Mouse (Mus musculus) kidney, postnatal 0 days (tissue): ENCODE data around the gene Map3k12. TPM values are rescaled to one million over a fixed set of nuclear protein-coding genes. Genes with fewer than 3 reads are reported as not detected.

Experiments used
- ATAC-seq: fragments of 200-750 bp; cut with Nextera tagmentation; replicated peaks from 2 replicates; pipeline ENCODE4 v1.8.0; 2017; ENCODE audit warnings: low read depth, moderate number of reproducible peaks, moderate TSS enrichment, moderate library complexity; ENCODE audit not compliant: low FRiP score
- DNase-seq: peaks from one replicate; pipeline ENCODE4 v3.0.0-alpha.2; 2016; ENCODE audit warnings: low spot score
- H3K27ac ChIP-seq: fragments of 300-500 bp; sonication (generic); 2 replicates; pipeline ENCODE4 v1.5.1; 2014; ENCODE audit warnings: mild to moderate bottlenecking
- H3K27me3 ChIP-seq: fragments of 300-500 bp; sonication (generic); 2 replicates; pipeline ENCODE4 v1.6.1; 2014; ENCODE audit warnings: low read length, mixed read lengths; ENCODE audit not compliant: insufficient read depth
- H3K36me3 ChIP-seq: fragments of 300-500 bp; sonication (generic); 2 replicates; pipeline ENCODE4 v1.6.1; 2014; ENCODE audit warnings: low read length, mixed read lengths; ENCODE audit not compliant: insufficient read depth
- H3K4me1 ChIP-seq: fragments of 300-500 bp; sonication (generic); replicated peaks from 2 replicates; pipeline ENCODE4 v1.6.1; 2014; ENCODE audit warnings: antibody characterized with exemption, low read length, mixed read lengths; ENCODE audit not compliant: insufficient read depth
- H3K4me2 ChIP-seq: fragments of 300-500 bp; sonication (generic); 2 replicates; pipeline ENCODE4 v1.6.1; 2014; ENCODE audit warnings: mild to moderate bottlenecking, low read length, moderate library complexity, mixed read lengths
- H3K4me3 ChIP-seq: fragments of 300-500 bp; sonication (generic); replicated peaks from 2 replicates; pipeline ENCODE4 v1.5.1; 2014; ENCODE audit warnings: low read depth, low read length
- H3K9ac ChIP-seq: fragments of 300-500 bp; sonication (generic); 2 replicates; pipeline ENCODE4 v1.6.1; 2014; ENCODE audit warnings: low read depth, low read length
- H3K9me3 ChIP-seq: fragments of 300-500 bp; sonication (generic); replicated peaks from 2 replicates; pipeline ENCODE4 v1.6.1; 2016; ENCODE audit warnings: low read length, inconsistent platforms, mixed read lengths
- CTCF ChIP-seq: IDR thresholded peaks from 2 replicates; pipeline ENCODE4 v1.5.1; 2016; ENCODE audit warnings: antibody characterized with exemption, low read depth, mild to moderate bottlenecking, moderate library complexity
- WGBS: fragments of 180-500 bp; shearing (Covaris S2); extraction: QIAGEN DNeasy Blood & Tissue Kit; methylation state at CpG from one replicate; pipeline ENCODE4 v1.1.7; 2014; 5-methylcytosine and 5-hydroxymethylcytosine counted together
- polyA plus RNA-seq: library from polyadenylated mRNA; unstranded; fragments of >200 nt; fragmentation: Nextera tagmentation; extraction: Ambion mirVana; gene quantifications from 2 replicates; pipeline ENCODE4 v1.2.1, GENCODE M21; 2015

Gene Map3k12
- polyA plus RNA-seq, 1 experiment from 2014 or later: 7.8 TPM

- no peaks in the 10 kb centered on the region for H3K9me3 ChIP-seq
- no peak overlapping the region for H3K27ac ChIP-seq
- TF ChIP-seq CTCF: no peak
- DNase-seq (no peak), ATAC-seq (no peak)
- H3K27me3 ChIP-seq: no peaks in the 10 kb centered on the region
- H3K36me3 ChIP-seq: peaks cover 9% of the 10 kb centered on the region
- no peak overlapping the region for H3K4me2 ChIP-seq
- H3K9ac ChIP-seq: no peak overlapping the region
- no peak overlapping the region for H3K4me3 ChIP-seq
- WGBS: 72% methylated on average over 4 of the region's 4 CpGs
- H3K4me1 ChIP-seq: peaks cover 4% of the 10 kb centered on the region; the same call in 1 of the 2 replicates
Measured at GRCm38 (mm10) chr15:102521480-102521879, 4.6 kb upstream of the Map3k12 start.

- no peak for TF ChIP-seq CTCF
- H3K36me3 ChIP-seq: peaks cover 9% of the 10 kb centered on the region
- ATAC-seq: no peak
- H3K4me2 ChIP-seq: no peak overlapping the region
- no peaks in the 10 kb centered on the region for H3K9me3 ChIP-seq
- no peak for DNase-seq
- peaks cover 14% of the 10 kb centered on the region for H3K4me1 ChIP-seq
- no peak overlapping the region for H3K27ac ChIP-seq
- 79% methylated on average over 4 of the region's 4 CpGs for WGBS
- H3K4me3 ChIP-seq: no peak overlapping the region
- peak overlapping the region; percentile 6; the same call in 1 of the 2 replicates for H3K9ac ChIP-seq
- no peaks in the 10 kb centered on the region for H3K27me3 ChIP-seq
Measured at GRCm38 (mm10) chr15:102520416-102520815, 3.6 kb upstream of the Map3k12 start.

GRCm38 (mm10) chr15:102519211-102520141 is 2.6 kb upstream of the Map3k12 start:
- WGBS: 55% methylated on average over 16 of the region's 17 CpGs
- ATAC-seq: no peak

GRCm38 (mm10) chr15:102518859-102519201 is 2.0 kb upstream of the Map3k12 start:
- ATAC-seq (no peak), DNase-seq (no peak)
- H3K9ac ChIP-seq: peak overlapping the region; percentile 71
- WGBS: 14% methylated on average over 9 of the region's 9 CpGs
- no peaks in the 10 kb centered on the region for H3K27me3 ChIP-seq
- peak overlapping the region; percentile 67 for H3K4me3 ChIP-seq
- H3K27ac ChIP-seq: peak overlapping the region; percentile 97
- peaks cover 14% of the 10 kb centered on the region for H3K4me1 ChIP-seq
- no peak for TF ChIP-seq CTCF
- peak overlapping the region; percentile 84 for H3K4me2 ChIP-seq
- peaks cover 7% of the 10 kb centered on the region for H3K36me3 ChIP-seq
- H3K9me3 ChIP-seq: no peaks in the 10 kb centered on the region

More at GRCm38 (mm10) chr15:102519211-102520141, 2.6 kb upstream of the Map3k12 start:
- Histone ChIP-seq H3K4me3 (peak overlapping the region; percentile 67), H3K27me3 (no peaks in the 10 kb centered on the region), H3K36me3 (peaks cover 9% of the 10 kb centered on the region), H3K9me3 (no peaks in the 10 kb centered on the region), H3K4me2 (peak overlapping the region; percentile 84), H3K9ac (peak overlapping the region; percentile 71), H3K27ac (peak overlapping the region; percentile 97), H3K4me1 (peaks cover 14% of the 10 kb centered on the region)
- DNase-seq: no peak
- TF ChIP-seq CTCF: no peak

- WGBS: under 1% methylated on average over 59 of the region's 60 CpGs
- H3K27me3 ChIP-seq: no peaks in the 10 kb centered on the region
Measured at GRCm38 (mm10) chr15:102517976-102518858, 1.4 kb upstream of the Map3k12 start, which contains the start of gene Tarbp2. Tarbp2 (plus strand) TSS chr15:102518192.

GRCm38 (mm10) chr15:102517631-102517975 is 739 bp upstream of the Map3k12 start:
- WGBS: 0% methylated on average over 10 of the region's 10 CpGs
- Histone ChIP-seq H3K36me3 (peaks cover 4% of the 10 kb centered on the region; the same call in 1 of the 2 replicates), H3K4me1 (peaks cover 18% of the 10 kb centered on the region), H3K4me3 (peak overlapping the region; percentile 67), H3K9ac (peak overlapping the region; percentile 58; the same call in 1 of the 2 replicates), H3K27me3 (no peaks in the 10 kb centered on the region), H3K9me3 (no peaks in the 10 kb centered on the region), H3K27ac (peak overlapping the region; percentile 79), H3K4me2 (peak overlapping the region; percentile 84)
- DNase-seq (no peak), ATAC-seq (no peak; the same call in 1 of the 2 replicates)
- no peak for TF ChIP-seq CTCF

More at GRCm38 (mm10) chr15:102517976-102518858, 1.4 kb upstream of the Map3k12 start, which contains the start of gene Tarbp2:
- H3K9me3 ChIP-seq: no peaks in the 10 kb centered on the region
- ATAC-seq (peak; percentile 91), DNase-seq (peak; percentile 100)
- H3K9ac ChIP-seq: peak within 1 kb of the TSS; percentile 71
- H3K4me1 ChIP-seq: peaks cover 14% of the 10 kb centered on the region
- TF ChIP-seq CTCF: no peak
- H3K36me3 ChIP-seq: peaks cover 5% of the 10 kb centered on the region; the same call in 1 of the 2 replicates
- peak within 1 kb of the TSS; percentile 97 for H3K27ac ChIP-seq
- H3K4me2 ChIP-seq: peak within 1 kb of the TSS; percentile 84
- peak within 1 kb of the TSS; percentile 67 for H3K4me3 ChIP-seq
